Mouse (Mus musculus) heart, postnatal 10 days (tissue): Measurements from ENCODE around the gene Gm2696. TPM values are rescaled to one million over a fixed set of nuclear protein-coding genes. Genes with fewer than 3 reads are reported as not detected.
"Not testable (repeated sequence)": the region's sequence is repeated elsewhere in the genome, so short reads cannot be mapped to it uniquely, and the experiment has no call there.

Source experiments
- DNase-seq, 2 experiments: peaks; one replicate each; pipeline ENCODE4 v3.0.0; 2021
- intact Hi-C: fragments of 180-260 bp; cut with DNase I; formaldehyde crosslinking; loops from one replicate; pipeline ENCODE4 v1.15.1; 2025
- total RNA-seq, 2 experiments: library from RNA; stranded (reverse); gene quantifications; 2 replicates each; pipeline ENCODE4 v1.2.3; 2021

Gene Gm2696
- total RNA-seq: not detected

DNA sequence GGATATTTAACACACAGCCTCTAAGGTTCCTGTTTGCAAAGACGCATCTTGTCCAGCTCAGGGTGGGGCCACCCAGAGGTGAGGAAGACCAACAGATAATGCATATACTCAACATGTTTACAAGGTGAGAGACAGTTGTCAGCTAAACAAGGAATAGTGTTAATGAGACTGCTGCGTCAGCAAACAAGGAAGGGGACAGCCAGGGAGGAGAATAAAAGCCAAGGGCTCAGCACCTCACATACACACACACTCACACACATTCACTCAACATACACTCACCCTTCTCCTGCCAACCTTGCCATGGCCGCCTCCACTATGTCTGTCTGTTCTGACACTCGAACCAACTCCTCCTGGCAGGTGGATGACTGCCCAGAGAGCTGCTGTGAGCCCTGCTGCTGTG, at the start of gene Gm2696:
Gene Gm2696, plus strand, starts transcription at position 301 of the 400 bp plus-strand sequence.
- DNase-seq: no peak
- intact Hi-C loops: no loop called here

- no peak for DNase-seq
- intact Hi-C loops: no loop called here
Measured at GRCm38 (mm10) chr10:77769727-77770126, 44.8 kb upstream of the Gm2696 start.

DNA sequence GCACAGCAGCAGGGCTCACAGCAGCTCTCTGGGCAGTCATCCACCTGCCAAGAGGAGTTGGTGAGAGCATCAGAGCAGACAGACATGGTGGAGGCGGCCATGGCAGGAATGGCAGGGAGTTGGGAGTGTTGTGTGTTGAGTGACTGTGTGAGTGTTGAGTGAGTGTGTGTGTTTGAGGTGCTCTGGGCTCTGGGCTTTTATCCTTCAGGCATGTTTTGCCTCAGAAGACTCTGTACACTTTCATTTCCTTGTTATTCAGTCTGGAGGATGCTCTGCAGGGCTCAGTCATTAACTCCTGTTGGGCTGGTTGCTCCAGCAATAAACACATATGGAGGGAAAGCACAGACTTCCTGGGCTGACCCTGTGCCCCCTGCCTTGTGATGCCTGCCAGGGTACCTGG, 43.3 kb upstream of the Gm2696 start, which contains the start of gene Gm3238:
Gene Gm3238, minus strand, starts transcription at position 101 of the 400 bp plus-strand sequence.
- DNase-seq, intact Hi-C loops: not testable (repeated sequence)

GRCm38 (mm10) chr10:77772142-77772541, 42.3 kb upstream of the Gm2696 start:
- DNase-seq, intact Hi-C loops: not testable (repeated sequence)

- intact Hi-C loops, DNase-seq: not testable (repeated sequence)
Measured at GRCm38 (mm10) chr10:77776844-77777243, 37.6 kb upstream of the Gm2696 start, which contains the start of gene Gm7138. Gene Gm7138, minus strand, starts transcription at chr10:77776944.

DNA sequence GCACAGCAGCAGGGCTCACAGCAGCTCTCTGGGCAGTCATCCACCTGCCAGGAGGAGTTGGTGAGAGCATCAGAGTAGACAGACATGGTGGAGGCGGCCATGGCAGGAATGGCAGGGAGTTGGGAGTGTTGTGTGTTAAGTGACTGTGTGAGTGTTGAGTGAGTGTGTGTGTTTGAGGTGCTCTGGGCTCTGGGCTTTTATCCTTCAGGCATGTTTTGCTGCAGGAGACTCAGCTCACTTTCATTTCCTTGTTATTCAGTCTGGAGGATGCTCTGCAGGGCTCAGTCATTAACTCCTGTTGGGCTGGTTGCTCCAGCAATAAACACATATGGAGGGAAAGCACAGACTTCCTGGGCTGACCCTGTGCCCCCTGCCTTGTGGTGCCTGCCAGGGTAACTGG, 32.0 kb upstream of the Gm2696 start, which contains the start of gene Gm3250:
Gene Gm3250, minus strand, starts transcription at position 101 of the 400 bp plus-strand sequence.
- DNase-seq: not testable (repeated sequence)
- intact Hi-C loops: loop anchor here (10.0 kb wide), 1 partner anchor 132 kb away; no protein-coding TSS in a partner anchor

- not testable (repeated sequence) for DNase-seq
- intact Hi-C loops: loop anchor here (10.0 kb wide), 1 partner anchor 131 kb away; no protein-coding TSS in a partner anchor
Measured at GRCm38 (mm10) chr10:77783396-77783795, 31.1 kb upstream of the Gm2696 start.

- intact Hi-C loops: loop anchor here (10.0 kb wide), 1 partner anchor 127 kb away; no protein-coding TSS in a partner anchor
- DNase-seq: peak; percentile 47 to 55
Measured at GRCm38 (mm10) chr10:77787876-77788275, 26.6 kb upstream of the Gm2696 start, which contains the start of gene Gm7137. Gene Gm7137, minus strand, starts transcription at chr10:77788200.

GRCm38 (mm10) chr10:77788621-77789020, 25.9 kb upstream of the Gm2696 start:
- DNase-seq: no peak
- intact Hi-C loops: loop anchor here (10.0 kb wide), 1 partner anchor 126 kb away; no protein-coding TSS in a partner anchor

DNA sequence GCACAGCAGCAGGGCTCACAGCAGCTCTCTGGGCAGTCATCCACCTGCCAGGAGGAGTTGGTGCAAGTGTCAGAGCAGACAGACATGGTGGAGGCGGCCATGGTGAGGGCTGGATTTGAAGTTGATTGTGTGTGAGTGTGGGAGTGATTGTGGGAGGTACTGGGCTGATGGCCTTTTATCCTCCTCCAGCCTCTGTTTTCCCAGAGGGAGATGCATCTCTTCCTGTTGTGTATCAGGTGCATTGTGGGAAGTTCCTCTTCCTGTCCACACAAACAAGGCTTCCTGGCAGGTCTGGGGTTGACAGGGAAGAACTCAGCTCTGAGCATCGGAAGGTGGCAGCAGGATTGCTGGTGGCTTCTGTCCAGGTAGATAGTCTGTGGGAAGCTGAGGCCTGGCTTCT, 19.5 kb upstream of the Gm2696 start, which contains the start of gene Gm9639:
Gene Gm9639, minus strand, starts transcription at position 101 of the 400 bp plus-strand sequence.
- intact Hi-C loops: no loop called here
- peak in 1 of 2 experiments; percentile 29 for DNase-seq

- peak; percentile 44 to 50 for DNase-seq
- intact Hi-C loops: no loop called here
Measured at GRCm38 (mm10) chr10:77797677-77798076, 16.8 kb upstream of the Gm2696 start.

DNA sequence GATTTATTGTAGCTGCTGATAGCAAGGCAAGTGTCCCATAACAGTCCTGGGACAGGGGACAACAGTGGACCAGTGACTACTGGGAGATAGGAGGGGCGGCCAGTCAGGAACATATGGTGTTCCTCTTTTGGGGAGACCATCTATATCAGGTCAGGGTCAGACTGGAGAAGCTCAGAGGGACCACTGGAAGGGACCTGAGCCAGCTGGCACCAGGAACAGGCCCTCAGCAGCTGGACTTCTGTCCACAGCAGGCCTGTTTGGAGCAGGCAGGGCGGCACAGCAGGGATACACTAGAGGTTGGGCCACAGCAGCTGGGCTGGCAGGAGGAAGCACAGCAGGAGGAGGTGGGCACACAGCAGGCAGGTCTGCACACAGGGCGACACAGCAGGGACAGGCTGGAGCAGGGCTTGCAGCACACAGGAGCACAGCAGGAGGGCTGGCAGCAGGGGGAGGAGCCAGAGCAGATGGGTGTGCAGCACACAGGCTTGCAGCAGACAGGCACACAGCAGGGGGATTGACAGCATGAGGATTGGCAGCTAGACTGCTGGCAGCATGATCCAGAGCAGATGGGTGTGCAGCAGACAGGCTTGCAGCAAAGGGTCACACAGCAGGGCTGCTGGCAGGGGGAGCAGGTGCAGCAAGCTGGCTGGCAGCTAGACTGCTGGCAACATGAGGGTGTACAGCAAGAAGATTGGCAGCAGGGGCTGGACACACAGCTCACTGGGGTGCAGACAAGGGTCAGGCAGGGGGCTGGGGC, 16.1 kb upstream of the Gm2696 start:
- intact Hi-C loops: not testable (repeated sequence)
- peak; percentile 31 to 50 for DNase-seq

- DNase-seq: no peak
- intact Hi-C loops: no loop called here
Measured at GRCm38 (mm10) chr10:77798921-77799508, 15.5 kb upstream of the Gm2696 start, which contains the start of gene Gm19668. Gene Gm19668, minus strand, starts transcription at chr10:77799133.

DNA sequence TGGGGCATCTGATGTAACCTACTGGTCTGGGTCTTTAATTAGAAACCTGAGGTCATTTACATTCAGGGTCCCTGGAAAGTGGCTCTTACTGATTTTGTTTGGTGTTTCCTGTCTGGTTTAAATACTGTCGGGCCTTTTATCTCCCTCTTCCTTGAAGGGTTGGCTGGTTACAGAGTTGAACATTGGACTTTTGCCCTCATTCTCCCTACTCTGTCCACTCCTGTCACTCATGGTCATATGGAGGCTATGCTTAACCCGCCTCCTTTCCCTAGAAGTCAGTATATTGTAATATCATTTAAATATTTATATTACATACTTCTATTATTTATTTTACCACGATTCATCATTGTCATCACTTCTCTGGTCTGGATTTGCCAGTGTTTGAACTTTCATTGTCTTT, 10.4 kb upstream of the Gm2696 start:
- DNase-seq: no peak
- intact Hi-C loops: no loop called here

- intact Hi-C loops: no loop called here
- DNase-seq: no peak
Measured at GRCm38 (mm10) chr10:77811743-77812142, 2.7 kb upstream of the Gm2696 start, which contains the start of gene Gm9507. Gene Gm9507, minus strand, starts transcription at chr10:77811843.

DNA sequence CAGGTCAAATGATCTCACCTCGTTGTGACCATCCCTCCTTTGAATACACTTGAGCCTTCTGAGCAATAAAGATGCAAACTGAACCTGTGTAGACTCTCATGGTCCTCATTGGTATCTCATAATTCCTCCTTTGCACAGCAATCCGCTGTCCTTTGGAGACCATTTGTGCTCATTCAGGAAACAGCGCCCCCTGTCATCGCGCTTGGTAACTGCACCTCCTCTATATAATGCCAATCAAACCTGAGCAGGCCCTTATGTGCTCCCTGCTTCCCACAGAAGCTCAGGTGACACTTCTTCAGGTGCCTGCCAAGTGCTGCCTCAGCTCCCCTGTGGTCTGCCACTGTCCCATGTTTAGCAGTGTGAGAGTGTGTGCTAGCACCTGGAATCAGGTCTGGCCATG, 1.0 kb downstream of the Gm2696 start:
- intact Hi-C loops: loop anchor here (5.0 kb wide), 1 partner anchor 188 kb away; no protein-coding TSS in a partner anchor
- DNase-seq: peak; percentile 7 to 44

GRCm38 (mm10) chr10:77818523-77818922, 4.0 kb downstream of the Gm2696 start:
- no peak for DNase-seq
- intact Hi-C loops: loop anchor here (5.0 kb wide), 1 partner anchor 191 kb away; no protein-coding TSS in a partner anchor

DNA sequence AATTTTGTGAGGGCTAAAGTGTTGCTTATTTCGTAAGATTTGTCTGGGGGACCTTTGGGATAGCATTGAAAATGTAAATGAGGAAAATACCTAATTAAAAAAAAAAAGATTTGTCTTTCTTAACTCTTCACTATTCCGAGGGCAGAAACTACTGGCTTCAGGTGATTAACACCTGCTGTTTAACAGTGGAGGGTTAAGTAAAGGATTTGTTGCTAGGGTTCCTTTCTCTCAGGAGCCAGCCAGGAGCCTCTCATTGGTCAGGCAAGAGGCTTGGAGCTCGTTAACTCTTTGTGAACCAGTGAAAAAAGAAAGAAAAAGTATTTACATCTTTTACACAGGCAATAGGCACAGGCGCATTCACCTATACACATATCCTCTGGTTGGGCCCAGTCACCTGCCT, 4.7 kb downstream of the Gm2696 start:
- no peak for DNase-seq
- intact Hi-C loops: loop anchor here (5.0 kb wide), 1 partner anchor 192 kb away; no protein-coding TSS in a partner anchor

- intact Hi-C loops: no loop called here
- no peak for DNase-seq
Measured at GRCm38 (mm10) chr10:77826951-77827350, 12.5 kb downstream of the Gm2696 start, which contains the start of gene Krtap10-4. Gene Krtap10-4, minus strand, starts transcription at chr10:77827095.

DNA sequence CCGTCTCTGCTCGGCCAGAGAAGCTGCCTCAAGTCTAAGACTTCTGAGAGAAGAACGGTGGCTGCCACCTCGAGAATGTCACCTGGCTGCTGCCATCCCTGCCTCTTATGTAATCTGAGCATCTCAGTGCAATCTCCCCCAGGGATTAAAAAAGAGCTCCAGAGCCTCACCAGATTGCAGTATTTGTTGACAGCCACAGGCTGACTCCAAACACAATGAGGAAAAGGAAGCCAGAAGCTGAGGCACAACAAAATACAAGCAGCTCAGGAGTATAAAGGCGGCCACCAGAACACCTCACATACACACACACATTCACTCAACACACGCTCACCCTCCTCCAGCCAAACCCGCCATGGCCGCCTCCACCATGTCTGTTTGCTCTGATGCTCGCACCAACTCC, 21.2 kb downstream of the Gm2696 start, which contains the start of gene Krtap10-10:
Gene Krtap10-10, plus strand, starts transcription at position 301 of the 400 bp plus-strand sequence.
- intact Hi-C loops: no loop called here
- no peak for DNase-seq

GRCm38 (mm10) chr10:77839006-77839405, 24.5 kb downstream of the Gm2696 start:
- DNase-seq: no peak
- intact Hi-C loops: no loop called here
